Mouse (Mus musculus) stomach, embryonic 16.5 days (tissue): Measurements from ENCODE around the gene Fam124b. TPM values are rescaled to one million over a fixed set of nuclear protein-coding genes. Genes with fewer than 3 reads are reported as not detected.

Experiments
- ATAC-seq: fragments of 200-750 bp; cut with Nextera tagmentation; 2 replicates; pipeline ENCODE4 v1.8.0; 2017; ENCODE audit warnings: moderate number of reproducible peaks, moderate TSS enrichment; ENCODE audit not compliant: insufficient read depth, low FRiP score
- H3K27ac ChIP-seq: fragments of 300-500 bp; sonication (generic); 2 replicates; pipeline ENCODE4 v1.5.1; 2014; ENCODE audit warnings: low read length
- H3K27me3 ChIP-seq: fragments of 300-500 bp; sonication (generic); 2 replicates; pipeline ENCODE4 v1.6.1; 2014; ENCODE audit warnings: low read length, control low read depth, mixed read lengths; ENCODE audit not compliant: control insufficient read depth, insufficient read depth
- H3K36me3 ChIP-seq: fragments of 300-500 bp; sonication (generic); 2 replicates; pipeline ENCODE4 v1.6.1; 2014; ENCODE audit warnings: low read length; ENCODE audit not compliant: control insufficient read depth, insufficient read depth
- H3K4me1 ChIP-seq: fragments of 300-500 bp; sonication (generic); 2 replicates; pipeline ENCODE4 v1.6.1; 2014; ENCODE audit warnings: low read length, control low read depth, mixed read lengths; ENCODE audit not compliant: control insufficient read depth, insufficient read depth
- H3K4me2 ChIP-seq: fragments of 300-500 bp; sonication (generic); 2 replicates; pipeline ENCODE4 v1.6.1; 2014; ENCODE audit warnings: low read depth, low read length, mixed read lengths
- H3K4me3 ChIP-seq: fragments of 300-500 bp; sonication (generic); replicated peaks from 2 replicates; pipeline ENCODE4 v1.5.1; 2014; ENCODE audit warnings: mild to moderate bottlenecking, low read length
- H3K9ac ChIP-seq: fragments of 300-500 bp; sonication (generic); 2 replicates; pipeline ENCODE4 v1.6.1; 2014; ENCODE audit warnings: low read length
- H3K9me3 ChIP-seq: fragments of 300-500 bp; sonication (generic); replicated peaks from 2 replicates; pipeline ENCODE4 v1.6.1; 2016; ENCODE audit warnings: low read length, control low read depth; ENCODE audit not compliant: control insufficient read depth
- WGBS: fragments of 180-500 bp; shearing (Covaris S2); extraction: QIAGEN DNeasy Blood & Tissue Kit; methylation state at CpG from one replicate; pipeline ENCODE4 v1.1.7; 2014; 5-methylcytosine and 5-hydroxymethylcytosine counted together
- polyA plus RNA-seq: library from polyadenylated mRNA; unstranded; fragments of >200 nt; fragmentation: Nextera tagmentation; extraction: Ambion mirVana; gene quantifications from 2 replicates; pipeline ENCODE4 v1.2.1, GENCODE M21; 2015

Fam124b gene
- polyA plus RNA-seq, 1 experiment from 2014 or later = 0.71 TPM

DNA sequence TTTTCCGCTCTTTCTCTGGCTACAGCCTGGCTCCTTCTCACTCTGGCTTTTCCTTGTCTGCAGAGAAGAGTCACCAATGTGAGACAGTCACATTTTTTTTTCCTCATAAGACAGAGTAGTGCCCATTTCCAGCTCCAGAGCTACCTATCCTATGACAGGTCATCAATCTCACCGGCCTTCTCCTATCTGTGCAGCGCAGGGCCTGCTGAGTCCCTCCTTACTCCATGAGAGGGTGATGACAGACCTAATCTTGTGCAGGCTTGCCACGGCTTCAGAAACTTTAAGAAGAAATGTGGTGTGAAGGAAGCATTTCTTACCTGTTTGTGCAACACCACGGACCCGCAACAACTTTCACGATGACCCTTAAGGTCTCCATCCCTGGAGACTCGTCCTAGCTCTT is 25.4 kb downstream of the Fam124b start:
- H3K27me3 ChIP-seq = no peaks in the 10 kb centered on the region
- H3K9me3 ChIP-seq = no peaks in the 10 kb centered on the region
- H3K36me3 ChIP-seq = no peaks in the 10 kb centered on the region
- no peak for ATAC-seq
- no peak overlapping the region for H3K4me3 ChIP-seq
- H3K27ac ChIP-seq = no peak overlapping the region
- H3K4me2 ChIP-seq = no peak overlapping the region
- H3K9ac ChIP-seq = no peak overlapping the region
- no peaks in the 10 kb centered on the region for H3K4me1 ChIP-seq
- WGBS = 87% methylated on average over 8 of the region's 8 CpGs

DNA sequence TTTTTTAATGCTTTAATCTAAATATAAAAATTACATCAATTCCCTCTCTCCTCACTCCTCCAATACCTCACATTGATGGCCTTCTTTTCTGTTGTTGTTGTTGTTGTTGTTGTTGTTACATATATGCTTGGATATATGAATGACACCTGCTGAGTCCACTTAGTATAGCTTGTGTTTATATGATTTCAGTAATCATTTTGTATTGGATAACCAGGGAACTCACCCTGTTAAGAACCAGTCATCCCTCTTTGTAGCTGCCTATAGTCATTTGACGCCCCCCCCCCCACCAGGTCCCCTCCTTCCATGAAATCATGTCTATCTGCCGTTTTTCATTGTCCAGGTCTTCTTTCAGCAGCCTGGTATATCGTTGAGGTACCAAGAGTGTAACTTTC is 36.9 kb downstream of the Fam124b start:
- Histone ChIP-seq H3K27ac (no peak overlapping the region), H3K36me3 (no peaks in the 10 kb centered on the region), H3K9me3 (no peaks in the 10 kb centered on the region), H3K4me3 (no peak overlapping the region), H3K9ac (no peak overlapping the region), H3K4me1 (no peaks in the 10 kb centered on the region), H3K27me3 (no peaks in the 10 kb centered on the region), H3K4me2 (no peak overlapping the region)
- no peak for ATAC-seq
- 40% methylated on average over 3 of the region's 3 CpGs for WGBS

DNA sequence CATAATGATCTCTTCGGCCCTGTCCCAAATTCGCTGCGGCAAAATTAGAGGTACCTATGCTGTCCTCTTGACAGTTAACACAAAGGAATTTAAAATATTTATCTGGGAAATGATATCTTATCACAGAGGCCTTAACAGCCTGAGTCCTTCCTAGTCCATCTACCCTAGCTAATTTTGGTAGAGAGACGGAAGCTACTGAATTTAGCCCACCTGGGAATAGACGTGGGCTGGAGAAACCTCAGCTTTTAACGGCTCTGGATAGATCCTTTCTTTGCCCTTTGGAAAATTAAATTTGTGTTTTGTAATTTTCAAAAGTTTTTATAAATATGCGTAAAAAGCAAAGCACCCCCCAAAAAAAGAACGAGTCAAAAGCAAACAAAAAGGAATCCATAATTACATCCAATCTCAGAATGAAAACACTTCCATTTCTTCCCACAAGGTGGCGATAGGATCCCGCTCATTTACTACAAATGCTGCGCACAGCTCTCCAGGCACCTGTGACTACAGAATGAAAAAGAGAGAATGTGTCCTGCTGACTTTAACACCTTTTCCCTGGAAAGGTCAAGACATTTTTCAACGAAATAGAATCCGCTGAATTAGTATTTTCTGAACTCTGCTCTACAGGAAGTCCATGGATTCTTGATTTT is 37.4 kb downstream of the Fam124b start:
- Histone ChIP-seq H3K27me3 (no peaks in the 10 kb centered on the region), H3K27ac (no peak overlapping the region), H3K4me3 (no peak overlapping the region), H3K9me3 (no peaks in the 10 kb centered on the region), H3K9ac (no peak overlapping the region), H3K4me1 (no peaks in the 10 kb centered on the region), H3K36me3 (no peaks in the 10 kb centered on the region), H3K4me2 (no peak overlapping the region)
- ATAC-seq = no peak
- WGBS = 39% methylated on average over 13 of the region's 13 CpGs

DNA sequence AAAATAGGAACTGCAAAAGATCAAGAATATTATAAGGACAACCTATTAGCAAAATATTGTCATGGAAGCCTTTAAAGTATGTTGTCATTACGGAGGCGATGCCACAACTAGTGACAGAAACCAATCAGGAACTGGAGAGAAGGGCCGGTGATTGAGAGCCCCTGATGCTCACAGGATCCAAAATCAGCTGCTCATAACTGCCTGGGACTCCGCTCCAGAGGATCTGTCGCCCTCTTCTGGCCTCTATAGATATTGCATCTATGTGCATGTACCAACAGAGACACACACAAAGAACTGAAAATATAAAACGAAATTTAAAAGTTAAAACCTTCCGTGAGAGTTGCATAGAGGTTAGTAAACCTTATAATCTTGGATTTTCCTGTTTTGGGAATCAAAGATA is 38.1 kb downstream of the Fam124b start:
- 66% methylated on average over 7 of the region's 7 CpGs for WGBS

DNA sequence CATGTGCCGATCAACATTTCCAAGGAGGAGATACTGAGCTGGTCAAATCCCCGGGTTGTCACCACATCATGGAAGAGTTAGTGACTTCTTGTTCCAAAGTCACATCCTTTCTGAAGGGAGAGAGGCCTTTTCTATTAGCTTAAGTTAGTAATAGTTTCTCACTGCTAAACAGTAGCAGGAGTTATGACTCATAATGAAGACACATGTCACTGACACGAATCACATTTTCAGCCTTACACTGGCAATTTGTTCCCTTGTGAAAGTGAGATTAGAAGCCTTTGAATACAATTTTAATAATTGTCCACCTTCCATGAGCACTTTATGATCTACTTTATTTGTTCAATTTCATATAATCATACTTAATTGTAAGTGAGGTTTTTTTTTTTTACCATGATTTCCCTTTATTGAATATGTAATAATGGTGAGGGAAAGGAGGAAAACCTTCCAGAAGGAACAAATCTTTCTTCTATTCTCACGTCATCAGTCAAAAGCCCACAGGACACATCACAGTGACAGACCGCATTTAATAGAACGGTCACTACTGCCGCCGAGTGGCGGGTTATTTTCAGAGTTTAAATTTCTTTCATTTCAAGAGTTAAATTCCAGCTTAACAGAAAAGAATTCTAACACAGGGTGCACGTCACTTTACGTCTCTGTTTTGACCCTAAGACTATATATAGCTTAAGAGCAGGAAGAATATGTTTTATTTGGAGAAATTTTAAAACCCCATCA is 40.5 kb downstream of the Fam124b start:
- WGBS = 56% methylated on average over 11 of the region's 11 CpGs
- Histone ChIP-seq H3K4me1 (no peaks in the 10 kb centered on the region), H3K9ac (no peak overlapping the region), H3K27me3 (no peaks in the 10 kb centered on the region), H3K36me3 (no peaks in the 10 kb centered on the region), H3K9me3 (no peaks in the 10 kb centered on the region), H3K4me3 (no peak overlapping the region), H3K27ac (no peak overlapping the region), H3K4me2 (no peak overlapping the region)
- no peak for ATAC-seq

More for the DNA sequence above, 38.1 kb downstream of the Fam124b start:
- H3K27me3 ChIP-seq = no peaks in the 10 kb centered on the region
- no peak overlapping the region for H3K4me2 ChIP-seq
- no peak overlapping the region for H3K4me3 ChIP-seq
- H3K9me3 ChIP-seq = no peaks in the 10 kb centered on the region
- ATAC-seq = no peak
- no peaks in the 10 kb centered on the region for H3K36me3 ChIP-seq
- no peak overlapping the region for H3K27ac ChIP-seq
- no peaks in the 10 kb centered on the region for H3K4me1 ChIP-seq
- no peak overlapping the region for H3K9ac ChIP-seq

DNA sequence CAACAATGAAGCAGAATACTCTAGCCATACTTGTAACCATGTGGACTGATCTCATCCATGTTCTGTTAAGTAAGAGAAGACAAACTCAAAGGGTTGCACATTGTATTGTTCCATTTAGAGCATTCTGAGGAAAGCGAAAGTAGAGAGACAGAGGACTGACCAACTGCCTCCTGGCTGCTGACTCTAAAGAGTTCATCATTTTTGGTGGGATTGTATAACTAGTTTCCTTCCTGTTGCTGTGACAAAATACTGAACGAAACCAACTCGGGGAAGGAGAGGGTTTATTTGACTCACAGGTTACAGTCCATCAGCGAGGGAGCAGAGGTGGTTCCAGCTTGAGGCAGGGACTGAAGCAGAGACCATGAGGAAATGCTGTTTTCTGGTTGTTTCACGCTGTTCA is 50.6 kb downstream of the Fam124b start:
- no peaks in the 10 kb centered on the region for H3K27me3 ChIP-seq
- H3K4me2 ChIP-seq = no peak overlapping the region
- no peaks in the 10 kb centered on the region for H3K9me3 ChIP-seq
- H3K4me1 ChIP-seq = no peaks in the 10 kb centered on the region
- no peak for ATAC-seq
- no peak overlapping the region for H3K4me3 ChIP-seq
- WGBS = 80% methylated on average over 5 of the region's 5 CpGs
- no peaks in the 10 kb centered on the region for H3K36me3 ChIP-seq
- H3K9ac ChIP-seq = no peak overlapping the region
- no peak overlapping the region for H3K27ac ChIP-seq

DNA sequence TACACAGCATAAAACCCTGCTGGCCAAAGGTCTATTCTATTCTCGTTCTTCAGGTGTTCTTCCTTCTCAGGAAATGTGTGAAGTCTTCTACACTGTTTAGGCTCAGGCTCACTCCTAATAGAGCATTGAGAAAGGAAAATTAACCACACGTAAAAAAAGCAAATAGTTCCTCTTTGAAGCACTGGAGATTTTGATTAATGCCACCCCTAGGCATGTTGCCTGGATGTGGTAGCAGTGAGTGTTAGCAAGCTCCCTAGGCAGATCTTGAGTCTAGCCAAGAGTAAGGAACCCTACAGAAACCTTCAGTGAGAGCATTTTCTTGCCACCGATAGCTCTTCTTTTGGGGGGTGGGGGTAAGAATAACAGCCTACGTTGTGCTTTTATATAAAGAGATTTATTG is 51.7 kb downstream of the Fam124b start:
- Histone ChIP-seq H3K9ac (no peak overlapping the region), H3K4me1 (no peaks in the 10 kb centered on the region), H3K4me3 (no peak overlapping the region), H3K4me2 (no peak overlapping the region), H3K9me3 (no peaks in the 10 kb centered on the region), H3K27me3 (no peaks in the 10 kb centered on the region), H3K27ac (no peak overlapping the region), H3K36me3 (no peaks in the 10 kb centered on the region)
- 62% methylated on average over 4 of the region's 4 CpGs for WGBS
- no peak for ATAC-seq

DNA sequence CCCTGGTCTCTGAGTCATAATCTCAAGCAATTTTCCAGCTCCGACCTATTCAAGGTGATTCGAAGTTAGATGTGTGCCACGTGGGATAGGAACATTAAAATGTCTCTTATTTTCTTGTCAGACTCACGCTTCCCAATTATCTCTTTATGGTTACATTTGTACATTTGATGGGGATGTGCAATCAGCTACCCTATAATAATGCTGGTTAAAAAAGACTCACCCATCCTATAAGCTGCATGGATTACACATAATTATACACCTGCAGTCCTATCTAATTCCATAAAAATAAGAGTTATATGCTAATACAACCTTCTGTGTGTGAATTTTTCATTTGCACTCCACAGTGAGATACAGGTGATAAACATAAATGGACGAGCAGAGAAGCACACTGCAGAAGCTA is 52.9 kb downstream of the Fam124b start:
- Histone ChIP-seq H3K36me3 (no peaks in the 10 kb centered on the region), H3K4me1 (no peaks in the 10 kb centered on the region), H3K9ac (no peak overlapping the region), H3K9me3 (no peaks in the 10 kb centered on the region), H3K27ac (no peak overlapping the region), H3K4me2 (no peak overlapping the region), H3K27me3 (no peaks in the 10 kb centered on the region), H3K4me3 (no peak overlapping the region)
- 77% methylated on average over 5 of the region's 5 CpGs for WGBS
- no peak for ATAC-seq

DNA sequence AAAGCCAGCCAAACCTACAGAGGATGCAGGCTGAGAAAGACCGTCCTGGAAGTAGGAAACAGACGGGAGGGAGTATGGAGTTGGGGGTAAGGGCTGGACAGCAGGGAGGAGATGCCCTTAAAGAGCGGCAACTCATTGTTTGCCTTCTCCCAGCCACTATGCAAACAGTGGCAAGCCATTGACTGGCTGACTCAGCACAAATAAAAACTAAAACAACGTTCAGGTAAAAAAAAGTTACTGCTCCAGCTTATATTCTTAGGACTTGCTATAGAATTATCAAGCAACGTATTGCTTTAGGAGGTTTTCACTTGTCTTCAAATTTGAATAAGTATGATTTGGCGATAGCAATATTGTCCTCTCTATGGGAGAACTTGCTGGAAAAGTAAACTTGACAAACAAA is 55.3 kb downstream of the Fam124b start:
- Histone ChIP-seq H3K27me3 (no peaks in the 10 kb centered on the region), H3K4me3 (no peak overlapping the region), H3K9ac (no peak overlapping the region), H3K36me3 (no peaks in the 10 kb centered on the region), H3K9me3 (no peaks in the 10 kb centered on the region), H3K4me2 (no peak overlapping the region), H3K27ac (no peak overlapping the region), H3K4me1 (no peaks in the 10 kb centered on the region)
- ATAC-seq = no peak
- WGBS = 56% methylated on average over 6 of the region's 6 CpGs
